Mouse (Mus musculus): ENCODE results near the gene Atpaf1.

The Atpaf1 gene

DNA sequence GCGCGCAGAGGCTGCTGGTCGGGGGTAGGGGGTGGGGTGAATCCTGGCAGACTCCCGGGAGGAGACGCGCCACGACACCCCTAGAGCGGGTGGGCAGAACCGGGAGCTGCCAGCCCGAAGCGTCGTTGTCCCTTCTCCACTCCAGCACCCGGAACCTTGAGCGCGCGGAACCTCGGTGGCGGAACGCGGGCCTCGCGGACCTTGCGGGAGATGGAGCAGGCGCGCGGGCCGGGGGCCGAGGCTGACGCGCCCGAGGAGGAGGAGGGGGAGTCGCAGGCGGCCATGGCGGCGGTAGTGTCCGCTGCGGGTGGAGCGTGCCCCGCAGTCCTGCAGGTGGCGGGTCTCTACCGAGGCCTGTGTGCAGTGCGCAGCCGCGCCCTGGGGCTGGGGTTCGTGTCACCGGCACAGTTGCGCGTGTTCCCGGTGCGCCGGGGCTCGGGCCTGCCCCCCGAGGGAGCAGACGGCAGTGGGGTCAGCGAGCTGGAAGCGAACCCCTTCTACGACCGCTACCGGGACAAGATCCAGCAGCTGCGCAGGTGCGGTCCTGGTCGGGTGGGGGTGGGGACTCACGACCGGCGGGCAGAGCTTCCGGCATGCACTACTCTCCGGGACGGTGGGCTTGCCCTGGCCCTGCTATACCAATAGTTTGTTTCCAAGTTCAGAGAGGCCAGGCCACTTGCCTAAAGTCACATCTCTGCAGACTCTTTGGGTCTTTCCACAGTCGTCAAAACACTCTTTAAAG is at the start of gene Atpaf1:
Gene Atpaf1, plus strand, starts transcription at position 44 of the 742 bp plus-strand sequence.
- DNase-seq (ENCODE audit: low read depth): no peak

DNA sequence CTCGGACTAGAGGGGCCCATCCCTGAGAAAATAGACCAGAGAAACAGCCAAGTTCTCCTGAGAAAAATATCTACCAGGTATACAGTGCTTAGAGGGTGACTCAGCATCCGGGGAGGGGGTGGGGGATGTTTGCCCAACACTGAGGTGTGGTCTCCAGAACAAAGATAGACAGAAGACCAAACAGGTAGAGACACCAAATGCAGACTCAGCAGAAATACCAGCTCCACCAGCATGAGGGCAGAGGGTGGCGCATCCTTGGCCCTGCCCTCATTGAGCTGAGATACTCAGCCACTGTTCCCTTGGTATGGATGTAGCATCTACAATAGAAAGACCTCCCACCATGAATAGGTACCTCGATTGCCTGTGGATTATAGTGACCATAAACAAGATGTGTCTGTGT is 49.7 kb upstream of the Atpaf1 start:
- DNase-seq (ENCODE audit: low read depth): no peak

DNA sequence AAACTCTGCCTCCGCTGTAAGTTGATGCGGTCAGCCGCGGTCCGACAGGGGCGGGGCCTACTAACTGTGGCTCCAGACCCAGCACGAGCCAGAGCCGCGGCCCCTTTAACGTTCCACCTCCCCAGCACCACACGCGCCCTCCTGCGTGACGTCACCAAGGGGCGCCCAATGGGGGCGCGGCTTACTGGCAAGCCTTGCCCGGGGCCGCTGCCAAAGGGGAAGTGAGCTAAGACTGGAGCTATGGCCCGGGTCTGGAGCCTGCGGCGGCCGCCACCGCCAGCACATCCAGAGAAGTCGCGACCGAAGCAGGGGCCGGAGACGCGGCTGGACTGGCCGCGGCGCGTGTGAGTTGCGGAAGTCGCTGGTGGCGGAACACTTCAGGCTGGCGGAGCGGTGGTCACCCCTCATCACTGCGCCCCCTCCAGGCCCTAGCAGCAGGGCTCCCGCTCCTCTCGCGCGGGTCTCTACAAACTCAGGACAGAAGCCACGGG is 47.0 kb upstream of the Atpaf1 start, which contains the start of gene Efcab14:
Gene Efcab14, plus strand, starts transcription at position 194 of the 491 bp plus-strand sequence.
- DNase-seq (ENCODE audit: low read depth): peak; percentile 90

DNA sequence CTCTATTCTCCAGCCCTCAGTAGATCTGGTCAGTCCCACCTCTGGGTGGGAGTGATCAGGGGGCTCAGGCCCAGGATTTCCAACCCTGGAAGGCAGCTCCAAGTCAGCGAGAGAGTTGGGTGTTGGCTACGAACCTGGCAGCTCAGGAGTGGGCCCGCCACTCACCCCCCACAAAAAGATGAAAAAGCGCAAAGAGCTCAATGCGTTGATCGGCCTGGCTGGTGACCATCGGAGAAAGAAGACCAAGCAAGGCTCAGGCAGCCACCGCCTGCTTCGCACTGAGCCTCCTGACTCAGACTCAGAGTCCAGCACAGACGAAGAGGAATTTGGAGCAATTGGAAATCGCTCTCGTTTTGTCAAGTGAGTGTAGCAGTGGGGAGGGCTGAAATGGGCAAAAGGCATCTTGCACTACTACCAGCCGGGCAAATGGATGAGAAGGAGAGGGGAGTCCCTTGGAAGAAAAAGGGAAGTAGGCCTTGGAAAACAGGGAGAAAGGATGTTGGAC is 46.1 kb upstream of the Atpaf1 start:
- DNase-seq (ENCODE audit: low read depth): no peak

DNA sequence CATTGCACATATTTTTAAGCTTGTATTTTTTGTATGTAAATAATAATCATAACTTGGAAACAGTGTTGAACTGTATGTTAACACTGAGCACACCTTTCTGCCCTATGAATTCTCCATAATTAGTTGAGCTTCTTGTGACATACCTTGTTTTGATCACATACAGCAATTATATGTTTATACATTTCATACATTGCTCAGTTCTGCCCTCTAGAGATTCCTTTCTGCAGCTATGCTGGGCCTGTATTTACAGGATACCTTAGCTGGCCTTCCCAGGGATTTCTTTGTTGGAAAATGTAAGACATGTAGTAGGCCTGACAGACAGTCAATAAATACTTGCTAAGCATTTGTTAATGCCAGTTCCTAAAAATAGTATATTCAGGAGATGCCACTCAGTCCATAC is 42.0 kb upstream of the Atpaf1 start:
- no peak for DNase-seq (ENCODE audit: low read depth)

DNA sequence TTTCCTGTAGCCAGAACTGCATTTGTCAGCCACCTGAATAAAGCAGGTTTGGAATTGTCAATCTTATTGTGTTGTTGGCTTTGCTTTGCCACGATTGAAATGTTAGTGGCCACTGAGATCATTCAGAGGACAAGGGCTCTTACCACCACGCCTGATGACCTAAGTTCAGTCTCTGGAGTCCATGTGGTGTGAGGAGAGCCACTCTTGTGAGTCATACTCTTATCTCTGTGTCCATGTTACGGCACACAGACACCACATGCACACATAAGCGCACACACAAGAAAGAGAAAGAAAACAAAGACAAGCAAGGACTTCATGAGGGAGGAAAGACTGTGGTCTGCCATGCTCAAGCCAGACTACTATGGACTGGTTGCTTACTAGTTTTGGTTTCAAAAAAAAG is 41.5 kb upstream of the Atpaf1 start:
- DNase-seq (ENCODE audit: low read depth): no peak

DNA sequence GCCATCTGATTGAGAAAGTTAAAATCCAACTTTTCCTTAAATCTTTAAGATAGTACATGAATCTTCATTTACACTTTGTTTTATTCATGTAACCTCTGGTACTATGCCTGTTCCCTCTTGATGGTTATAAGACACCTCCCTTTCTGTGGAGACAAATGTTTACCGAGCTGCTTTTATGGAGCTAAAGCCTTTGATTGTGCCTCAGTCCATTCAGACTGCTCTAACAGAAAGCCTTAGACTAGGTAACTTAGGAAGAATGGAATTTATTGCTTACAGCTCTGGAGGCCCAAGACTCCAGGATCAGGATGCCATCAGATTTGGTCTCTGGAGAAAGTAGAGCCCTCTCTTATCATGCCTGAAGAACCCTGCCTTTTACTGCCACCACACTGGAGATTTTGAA is 36.4 kb upstream of the Atpaf1 start:
- no peak for DNase-seq (ENCODE audit: low read depth)

DNA sequence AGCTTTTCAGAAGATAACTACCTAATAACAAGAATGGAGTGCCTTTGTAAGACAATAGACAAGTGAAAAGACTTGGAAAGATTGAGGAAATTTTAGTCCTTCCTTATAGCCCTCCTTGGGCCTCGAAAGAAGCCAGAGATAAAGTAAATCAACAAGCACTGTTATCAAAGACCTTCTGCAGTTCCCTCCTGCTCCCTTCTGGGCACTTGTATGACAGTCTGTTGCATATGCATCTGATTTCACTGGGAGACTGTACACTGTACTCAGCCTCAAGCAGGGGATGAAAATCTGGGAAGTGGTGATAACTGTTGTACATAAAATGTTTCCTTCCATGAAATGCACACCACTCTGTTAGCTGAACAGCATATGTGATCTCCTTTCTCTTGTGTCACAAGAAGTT is 35.3 kb upstream of the Atpaf1 start:
- no peak for DNase-seq (ENCODE audit: low read depth)

DNA sequence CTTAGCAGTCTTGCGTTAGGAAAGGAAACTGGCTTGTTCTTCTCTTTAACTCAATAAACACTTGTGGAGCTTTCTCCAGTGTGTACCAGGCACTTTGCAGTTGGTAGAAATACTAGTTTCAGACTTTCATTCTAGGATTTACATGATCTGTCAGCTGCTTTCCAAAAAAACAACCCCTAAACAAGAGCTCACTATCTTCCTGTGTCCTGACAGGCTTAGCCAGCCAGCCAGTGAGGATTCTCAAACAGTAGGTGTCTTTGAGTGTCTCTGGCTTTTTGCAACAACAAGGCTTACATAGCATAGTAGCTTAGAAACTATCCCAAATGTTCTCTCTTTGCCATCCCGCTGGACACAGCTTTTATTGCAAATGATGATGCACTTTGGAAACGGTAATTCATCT is 30.5 kb upstream of the Atpaf1 start:
- DNase-seq (ENCODE audit: low read depth): no peak

DNA sequence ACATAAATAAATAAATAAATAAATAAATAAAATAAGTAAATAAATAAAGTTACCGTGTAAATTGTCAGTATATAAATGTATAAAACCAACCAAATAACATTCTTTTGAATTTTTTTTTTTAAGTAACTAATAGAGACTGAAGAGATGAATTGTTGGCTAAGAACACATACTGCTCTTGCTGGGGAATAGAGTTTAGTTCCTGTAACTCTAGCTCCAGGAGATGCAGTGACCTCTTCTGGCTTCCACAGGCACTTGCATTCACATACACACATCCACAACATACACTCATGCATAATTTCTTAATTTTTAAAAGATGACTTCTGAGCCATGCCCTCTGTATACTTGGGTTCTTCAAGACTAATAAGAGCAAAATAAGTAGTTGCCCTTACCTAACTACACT is 29.8 kb upstream of the Atpaf1 start:
- DNase-seq (ENCODE audit: low read depth): no peak

DNA sequence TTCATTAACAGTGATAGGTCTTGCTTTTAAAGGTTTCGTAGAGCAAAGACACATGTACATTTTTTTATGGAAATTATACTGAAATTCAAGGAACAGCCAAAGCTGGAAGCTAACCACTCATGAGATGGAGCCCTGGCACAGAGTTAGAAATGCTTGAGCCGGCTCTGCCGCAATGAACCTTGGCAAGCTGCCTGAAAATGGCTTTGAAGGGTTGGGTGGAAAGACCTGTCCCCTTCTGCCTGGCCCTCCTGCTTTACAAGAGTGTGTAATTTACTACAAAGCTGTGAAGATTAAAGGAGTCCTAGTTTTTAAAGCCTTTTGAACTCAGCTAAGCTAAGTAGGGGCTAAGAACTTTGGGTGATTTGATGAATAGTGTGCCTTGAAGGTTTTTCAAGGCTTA is 23.4 kb upstream of the Atpaf1 start:
- DNase-seq (ENCODE audit: low read depth): no peak

DNA sequence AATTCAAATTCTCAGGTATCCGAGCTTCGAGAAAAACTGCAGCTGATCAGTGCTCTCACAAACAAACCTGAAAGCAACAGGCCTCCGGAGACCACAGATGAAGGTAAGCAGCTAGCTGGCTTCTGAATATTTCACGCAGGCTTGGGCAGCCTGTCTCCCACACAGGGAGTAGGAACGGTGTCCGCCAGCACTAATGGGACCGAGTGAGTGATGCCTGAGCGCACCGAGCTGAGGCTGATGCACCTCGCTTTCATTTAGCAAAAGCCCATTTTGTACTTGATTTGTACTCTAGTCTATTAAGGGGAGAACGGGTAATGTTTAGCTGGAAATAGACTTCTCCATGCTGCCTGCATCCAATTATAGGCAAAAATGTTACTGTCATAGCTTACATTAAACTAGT is 20.0 kb upstream of the Atpaf1 start:
- no peak for DNase-seq (ENCODE audit: low read depth)

DNA sequence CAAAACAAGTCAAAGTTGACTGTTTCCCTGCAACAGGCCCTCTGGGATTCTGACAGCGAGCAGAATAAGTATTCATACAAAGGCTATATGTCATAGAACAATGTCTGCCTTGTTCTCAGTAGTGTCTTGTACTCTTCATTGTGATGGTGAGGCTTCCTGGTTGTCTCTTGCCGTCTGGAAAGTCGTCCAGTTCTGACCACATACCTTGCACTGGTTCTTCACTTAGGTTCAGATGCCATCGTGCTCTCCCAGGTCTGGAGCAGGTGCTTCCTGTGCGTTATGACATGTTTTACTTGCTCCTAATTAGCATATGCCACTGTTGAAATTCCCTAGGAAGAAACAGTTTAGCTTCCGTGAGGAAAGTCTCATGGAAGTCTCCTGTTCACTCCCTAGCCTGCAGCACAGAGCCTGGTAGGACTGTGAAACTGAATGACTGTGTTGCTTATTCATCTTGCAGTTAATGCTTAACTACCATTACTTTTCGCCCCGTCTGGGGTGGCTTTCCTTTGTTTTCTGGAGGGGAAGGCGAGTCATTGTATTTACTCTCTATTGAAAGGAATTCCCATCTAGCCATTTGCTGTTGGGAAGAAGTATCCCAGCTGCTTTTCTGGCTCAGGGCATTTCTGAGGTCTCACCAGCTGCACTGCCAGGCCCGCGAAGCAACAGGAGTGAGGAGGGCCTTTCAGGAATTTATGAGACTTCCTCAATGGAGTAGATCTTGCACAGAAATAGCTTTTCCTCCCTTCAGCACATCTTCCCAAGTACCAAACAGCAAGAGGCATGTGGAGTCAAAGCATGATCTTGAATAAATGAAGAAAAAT is 16.8 kb upstream of the Atpaf1 start:
- DNase-seq (ENCODE audit: low read depth): no peak

DNA sequence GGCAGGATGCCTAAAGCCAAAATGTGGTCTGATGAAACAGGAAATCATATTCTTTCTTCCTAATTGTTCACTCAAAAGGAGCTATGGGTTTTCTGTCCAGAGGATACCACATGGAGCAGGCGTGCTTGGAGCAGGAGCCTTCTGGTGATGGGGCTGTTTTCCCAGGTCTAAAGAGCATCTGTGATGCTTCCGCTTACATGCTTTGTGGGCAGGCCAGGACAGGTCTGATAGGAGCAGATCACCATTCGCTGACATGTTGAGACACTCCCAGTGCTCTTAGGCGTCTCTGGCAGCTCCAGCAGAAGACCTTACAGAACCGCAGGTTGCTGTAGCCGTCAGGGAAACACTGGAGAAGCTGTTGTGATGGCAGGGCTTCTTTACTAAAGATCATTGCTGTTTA is 9.6 kb upstream of the Atpaf1 start:
- no peak for DNase-seq (ENCODE audit: low read depth)

DNA sequence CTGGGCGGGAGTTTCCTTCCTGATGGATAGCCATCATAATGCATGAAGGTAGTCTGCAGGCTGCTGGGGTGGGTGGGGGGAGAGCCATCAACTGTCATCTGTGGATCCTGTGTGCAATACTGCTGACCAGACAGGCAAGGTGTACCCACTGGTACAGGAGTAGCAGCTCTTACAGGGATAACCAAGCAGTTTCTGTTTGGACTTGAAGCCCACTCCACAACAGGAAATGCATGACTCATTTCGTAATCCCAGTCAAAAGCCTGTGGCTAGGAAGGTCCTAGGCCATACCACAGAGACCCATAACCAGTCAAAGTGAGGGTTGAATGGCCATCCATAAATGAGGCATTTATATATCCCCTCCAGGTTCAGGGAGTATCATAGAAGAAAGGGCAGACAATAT is 7.0 kb upstream of the Atpaf1 start:
- DNase-seq (ENCODE audit: low read depth): no peak

DNA sequence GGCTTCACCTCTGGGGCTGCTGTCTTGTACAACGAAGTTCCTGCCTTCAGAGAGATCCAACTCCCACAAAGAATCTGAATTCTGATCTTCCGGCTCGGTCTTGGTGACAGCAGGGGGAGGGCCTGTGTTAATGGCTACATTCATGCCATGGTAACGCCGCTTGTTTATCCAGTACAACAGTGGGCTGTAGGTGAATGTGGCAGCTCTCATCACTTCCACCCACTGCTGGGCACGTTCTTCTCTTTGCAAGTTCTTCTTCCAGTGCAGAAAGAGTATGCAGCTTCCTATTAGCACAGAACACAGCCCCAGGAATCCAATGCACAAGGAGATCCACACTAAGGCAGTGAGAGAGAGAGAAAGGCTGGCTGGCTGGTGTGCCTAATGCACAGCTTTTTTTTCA is 4.3 kb upstream of the Atpaf1 start:
- no peak for DNase-seq (ENCODE audit: low read depth)

DNA sequence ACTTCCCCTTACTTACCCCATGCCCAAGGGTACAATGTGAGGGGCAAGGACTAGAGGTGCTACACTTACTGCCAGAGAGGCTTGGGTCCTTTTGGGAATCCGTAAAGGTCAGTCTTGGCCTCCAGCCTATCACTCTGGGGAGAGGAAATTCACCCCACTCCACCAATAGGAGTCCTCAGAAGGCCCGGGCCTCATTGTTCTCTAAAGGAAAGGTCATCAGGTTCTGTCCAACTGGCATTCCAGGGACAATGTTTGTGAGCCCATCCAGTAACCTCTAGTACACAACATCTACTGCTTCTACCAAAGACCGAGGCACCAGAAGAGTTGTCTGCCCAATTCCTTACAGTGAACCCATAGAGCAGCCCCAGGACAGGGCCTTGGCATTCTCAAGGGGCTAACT is 3.7 kb upstream of the Atpaf1 start, which contains the start of gene Tex38:
Gene Tex38, minus strand, starts transcription at position 101 of the 400 bp plus-strand sequence.
- no peak for DNase-seq (ENCODE audit: low read depth)

DNA sequence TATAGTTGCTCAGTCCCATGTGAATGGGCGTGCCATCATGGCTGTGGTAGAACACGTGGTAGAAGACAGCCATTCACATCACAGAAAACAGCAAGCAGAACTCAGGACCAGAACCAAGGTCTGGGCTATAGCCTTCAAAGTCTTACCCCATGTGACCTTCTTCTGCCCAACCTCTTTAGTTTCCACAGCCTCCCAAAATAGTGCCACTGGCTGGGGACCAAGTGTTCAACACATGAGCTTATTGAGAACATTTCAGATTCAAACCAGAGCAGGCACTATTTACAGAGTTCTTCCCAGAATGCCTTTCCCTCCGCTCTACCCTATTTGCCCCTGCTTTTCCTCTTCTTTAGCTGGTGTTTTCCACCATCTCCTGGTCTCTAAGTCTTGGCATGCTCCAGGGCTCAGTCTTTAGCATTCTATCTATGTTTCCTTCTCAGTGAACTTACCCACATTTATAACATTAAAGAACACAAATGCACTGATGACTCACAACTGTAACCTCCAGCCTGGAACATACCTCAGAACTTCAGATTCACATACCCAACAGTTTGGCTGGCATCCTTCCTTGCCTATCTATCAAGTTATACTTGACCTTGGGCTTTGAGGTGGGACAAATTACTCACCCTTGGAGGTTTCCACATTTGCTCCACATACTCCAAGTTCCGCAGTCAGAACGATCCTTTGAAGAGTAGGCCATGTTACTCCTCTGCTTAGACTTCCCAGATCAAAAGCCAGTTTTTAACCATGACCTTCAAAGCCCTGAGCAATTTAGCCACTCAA is 2.4 kb upstream of the Atpaf1 start:
- DNase-seq (ENCODE audit: low read depth): no peak

DNA sequence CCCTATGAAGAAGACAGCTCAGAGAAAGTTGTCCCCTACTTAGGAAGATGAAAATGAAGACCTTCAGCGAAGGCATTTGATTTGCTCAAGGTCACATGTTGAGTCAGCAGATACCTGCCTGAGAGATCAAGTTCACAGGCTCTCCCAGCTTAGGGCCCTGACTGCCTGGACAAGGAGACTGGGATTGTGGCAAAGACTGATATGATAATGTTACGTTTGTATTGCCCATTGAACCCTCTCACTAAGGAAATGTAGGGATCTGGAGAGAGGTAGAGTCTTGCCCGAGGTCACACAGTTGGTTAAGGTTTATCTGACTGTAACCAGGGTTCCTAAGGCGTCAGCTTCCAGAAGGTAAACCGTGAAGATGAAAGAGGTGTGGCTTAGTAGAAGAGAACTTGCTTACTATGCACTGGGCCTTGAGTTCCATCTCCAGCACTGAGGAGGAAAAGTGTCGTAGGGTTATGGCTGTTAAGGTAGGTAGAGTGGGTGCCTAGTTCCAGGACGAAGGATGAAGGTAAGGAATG is 961 bp downstream of the Atpaf1 start:
- DNase-seq (ENCODE audit: low read depth): no peak

DNA sequence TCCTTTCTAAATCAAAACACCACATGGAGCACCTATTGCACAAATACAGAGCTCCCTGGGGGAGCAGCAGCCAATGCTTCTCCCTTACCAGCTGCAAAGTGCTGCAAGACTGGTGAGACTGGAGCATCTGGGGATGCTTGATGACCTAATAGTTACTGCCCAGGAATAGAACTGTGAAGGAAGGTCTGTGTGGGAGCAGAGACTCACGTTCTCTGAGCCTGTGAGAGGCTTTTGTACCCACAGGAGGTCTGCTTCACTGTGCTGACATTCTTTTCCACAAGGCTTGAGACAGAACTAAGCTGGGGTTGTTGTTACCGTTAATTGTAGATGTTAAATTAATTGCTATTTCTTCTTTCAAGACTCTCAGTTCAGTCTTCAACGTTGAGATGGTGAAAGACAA is 6.3 kb downstream of the Atpaf1 start:
- no peak for DNase-seq (ENCODE audit: low read depth)

DNA sequence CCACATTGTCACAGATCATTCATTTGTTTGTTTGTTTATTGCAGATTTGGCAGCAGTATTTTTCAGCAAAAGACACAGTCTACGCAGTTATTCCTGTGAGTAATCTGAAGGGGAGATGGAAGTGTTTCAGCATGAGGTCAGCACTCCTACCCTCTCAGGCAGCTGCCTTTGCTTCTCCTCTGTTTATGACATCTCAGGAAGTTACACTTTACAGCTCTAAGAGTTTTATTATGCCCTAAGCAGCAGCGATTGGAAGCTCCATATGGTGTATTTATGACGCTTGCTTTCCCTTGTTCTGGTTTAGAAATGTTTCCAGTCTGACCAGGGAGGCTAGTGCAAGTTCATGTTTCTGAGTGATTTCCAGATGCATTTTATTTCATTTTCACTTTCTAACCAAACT is 10.7 kb downstream of the Atpaf1 start:
- DNase-seq (ENCODE audit: low read depth): no peak

DNA sequence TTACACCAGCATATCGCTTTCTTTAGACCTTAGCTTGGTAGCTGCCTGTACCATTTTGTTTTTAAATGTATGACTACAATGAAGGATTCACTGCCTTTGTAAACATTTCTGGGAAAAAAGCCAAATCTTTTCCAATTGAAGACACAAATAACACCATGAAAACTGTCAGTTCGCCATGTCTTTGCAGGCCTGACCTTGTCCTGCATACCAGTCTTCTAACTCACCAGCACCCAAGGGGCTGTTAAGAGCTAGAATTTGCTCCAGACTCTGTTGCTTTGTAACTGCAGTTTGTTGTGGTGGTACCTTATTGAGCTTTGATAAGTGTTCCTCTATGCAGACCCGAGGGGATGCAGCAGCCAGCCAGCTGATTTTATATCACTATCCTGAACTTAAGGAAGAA is 15.4 kb downstream of the Atpaf1 start:
- no peak for DNase-seq (ENCODE audit: low read depth)

All from fibroblast of lung, adult 2 months (primary cell).